Comparison of ENCODE assay signal across 9 mouse cellular contexts in the genomic region with DNA sequence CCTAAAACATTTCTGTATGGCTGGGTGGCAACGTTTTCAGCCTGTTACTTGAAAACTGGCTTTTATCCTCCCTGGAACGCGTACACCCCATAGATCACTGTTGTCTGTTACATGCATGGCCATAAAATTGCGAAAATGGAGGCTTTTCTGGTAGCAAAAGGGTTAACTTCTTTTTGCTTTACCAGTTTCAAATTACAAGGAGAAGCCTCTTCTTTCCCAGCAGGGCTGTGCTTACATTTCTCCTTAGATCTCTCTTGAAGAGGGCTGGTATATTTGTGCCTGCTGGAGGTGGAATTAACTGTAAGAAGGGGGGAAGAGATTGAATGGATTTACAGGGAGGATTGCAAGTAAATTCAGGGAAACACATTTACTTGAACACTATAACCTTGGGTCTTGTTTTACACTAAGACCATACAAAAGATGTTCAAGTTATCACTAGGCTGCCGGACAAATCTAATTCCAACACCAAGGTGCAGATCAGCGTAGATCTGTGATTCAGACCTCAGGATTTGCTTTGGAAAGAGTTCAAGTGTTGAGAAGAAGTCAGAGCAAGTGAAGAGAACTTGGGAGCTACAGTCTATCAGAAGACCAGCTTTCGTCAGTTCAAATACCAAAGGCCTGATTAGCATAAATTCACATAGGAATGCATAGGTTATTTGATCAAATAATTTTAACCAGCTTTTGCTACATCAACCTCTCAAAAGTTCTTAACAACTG. TPM values are rescaled to one million over a fixed set of nuclear protein-coding genes. Genes with fewer than 3 reads are reported as not detected.
DNase-seq lines count a peak whose midpoint lies in the region; ATAC-seq and TF ChIP-seq lines count a peak whose summit lies in the region.
"Had no signal": no experiment of that assay in that cellular context is flagged by ENCODE, and none has a peak within 500 bp of the region (broad histone marks: within the 10 kb centered on the region; RNA-seq: fewer than 3 reads in every experiment).

A gene (plus strand): TSS at position 236 of the 717 bp plus-strand sequence.

- H3K9ac ChIP-seq in liver, adult 2 months (ENCODE audit: low read depth, low read length) = peak within 1 kb of the TSS; percentile 34; the same call in 1 of the 2 replicates
- H3K9ac ChIP-seq in embryonic facial prominence, embryonic 15.5 days = no peak within 1 kb of the TSS
- peak within 1 kb of the TSS; percentile 49 for H3K9ac ChIP-seq in limb, embryonic 14.5 days (ENCODE audit: low read depth, low read length, severe bottlenecking)

- no peak for DNase-seq in liver, adult 2 months (ENCODE audit: extremely low read depth, low read depth, low spot score)
- no peak for DNase-seq in liver
- peak; percentile 28 for DNase-seq in limb, embryonic 14.5 days (ENCODE audit: low spot score)
- no peak for DNase-seq in frontal cortex, postnatal 10 days (ENCODE audit: low spot score in 2 of 2)
- DNase-seq in adrenal gland, adult 18-20 months (ENCODE audit: low spot score in 2 of 2) = no peak

- ATAC-seq in embryonic facial prominence, embryonic 15.5 days (ENCODE audit: insufficient number of reproducible peaks, low FRiP score, low TSS enrichment, low read depth) = no peak
- ATAC-seq in limb, embryonic 14.5 days (ENCODE audit: low FRiP score, low read depth) = no peak

- no peaks in the 10 kb centered on the region for H3K27me3 ChIP-seq in liver, adult 2 months (ENCODE audit: control insufficient read depth, insufficient read depth, low read length)
- H3K27me3 ChIP-seq in embryonic facial prominence, embryonic 15.5 days = no peaks in the 10 kb centered on the region
- no peaks in the 10 kb centered on the region; the same call in 1 of the 2 replicates for H3K27me3 ChIP-seq in limb, embryonic 14.5 days (ENCODE audit: control insufficient read depth, insufficient read depth, low read length)
- H3K27me3 ChIP-seq in small intestine, adult 2 months (ENCODE audit: control insufficient read depth, insufficient read depth, low read length) = no peaks in the 10 kb centered on the region

- H3K4me3 ChIP-seq in liver, adult 2 months (ENCODE audit: insufficient read depth, low read depth, low read length) = peak within 1 kb of the TSS; percentile 47
- peak within 1 kb of the TSS; percentile 38 for H3K4me3 ChIP-seq in embryonic facial prominence, embryonic 15.5 days (replicated peaks)
- peak within 1 kb of the TSS; percentile 33 for H3K4me3 ChIP-seq in limb, embryonic 14.5 days (replicated peaks; ENCODE audit: low read length)
- H3K4me3 ChIP-seq in small intestine, adult 2 months (ENCODE audit: low read depth, low read length) = peak within 1 kb of the TSS; percentile 53

- 52% methylated on average over 7 of the region's 7 CpGs for WGBS in liver, adult 2 months
- 16% methylated on average over 7 of the region's 7 CpGs for WGBS in embryonic facial prominence, embryonic 15.5 days
- WGBS in limb, embryonic 14.5 days = 12% methylated on average over 7 of the region's 7 CpGs
- 43% methylated on average over 7 of the region's 7 CpGs for WGBS in small intestine, adult 2 months

- peak within 1 kb of the TSS; percentile 69 for H3K27ac ChIP-seq in liver, adult 2 months (replicated peaks; ENCODE audit: insufficient read depth, low read depth, low read length)
- peak within 1 kb of the TSS; percentile 63; the same call in 1 of the 2 replicates for H3K27ac ChIP-seq in embryonic facial prominence, embryonic 15.5 days (replicated peaks)
- peak within 1 kb of the TSS; percentile 58; the same call in 1 of the 2 replicates for H3K27ac ChIP-seq in limb, embryonic 14.5 days (replicated peaks; ENCODE audit: low read depth, low read length)
- peak within 1 kb of the TSS; percentile 62 for H3K27ac ChIP-seq in small intestine, adult 2 months (ENCODE audit: insufficient read depth, low read depth, low read length)

- H3K79me2 ChIP-seq in liver, adult 2 months (ENCODE audit: control insufficient read depth, insufficient read depth, low read length) = no peaks in the 10 kb centered on the region

- no peak for TF ChIP-seq POLR2A in liver, adult 2 months (IDR thresholded peaks at IDR 0.05; ENCODE audit: extremely low read depth, insufficient read depth, low read length)
- no peak for TF ChIP-seq POLR2A in limb, embryonic 14.5 days (IDR thresholded peaks at IDR 0.05; ENCODE audit: borderline replicate concordance, extremely low read depth, insufficient read depth, insufficient read length)
- no peak for TF ChIP-seq POLR2A in small intestine, adult 2 months (IDR thresholded peaks at IDR 0.05; ENCODE audit: low read depth, low read length)

- H3K9me3 ChIP-seq in embryonic facial prominence, embryonic 15.5 days (replicated peaks) = no peaks in the 10 kb centered on the region
- no peaks in the 10 kb centered on the region for H3K9me3 ChIP-seq in limb, embryonic 14.5 days (ENCODE audit: control insufficient read depth, low read length)

- TF ChIP-seq CTCF in liver, adult 2 months (IDR thresholded peaks at IDR 0.05; ENCODE audit: low read depth, low read length) = no peak
- TF ChIP-seq CTCF in small intestine, adult 2 months (IDR thresholded peaks at IDR 0.05; ENCODE audit: extremely low read depth, insufficient read length, insufficient replicate concordance, low read depth, low read length) = no peak

- H3K4me1 ChIP-seq in liver, adult 2 months (ENCODE audit: control insufficient read depth, insufficient read depth, low read length) = no peaks in the 10 kb centered on the region
- H3K4me1 ChIP-seq in embryonic facial prominence, embryonic 15.5 days = no peaks in the 10 kb centered on the region
- peaks cover 11% of the 10 kb centered on the region; the same call in 1 of the 2 replicates for H3K4me1 ChIP-seq in limb, embryonic 14.5 days (ENCODE audit: control insufficient read depth, insufficient read depth, low read length)
- H3K4me1 ChIP-seq in small intestine, adult 2 months (ENCODE audit: control insufficient read depth, insufficient read depth, insufficient read length, low read length) = no peaks in the 10 kb centered on the region

- peak within 1 kb of the TSS; percentile 30; the same call in 1 of the 2 replicates for H3K4me2 ChIP-seq in embryonic facial prominence, embryonic 15.5 days (replicated peaks)
- peak within 1 kb of the TSS; percentile 41 for H3K4me2 ChIP-seq in limb, embryonic 14.5 days (replicated peaks; ENCODE audit: low read depth, low read length, severe bottlenecking)

- H3K36me3 ChIP-seq in liver, adult 2 months (ENCODE audit: control insufficient read depth, insufficient read depth, low read length) = no peaks in the 10 kb centered on the region
- no peaks in the 10 kb centered on the region for H3K36me3 ChIP-seq in embryonic facial prominence, embryonic 15.5 days
- no peaks in the 10 kb centered on the region for H3K36me3 ChIP-seq in limb, embryonic 14.5 days (ENCODE audit: control insufficient read depth, insufficient read depth, low read length)
- H3K36me3 ChIP-seq in small intestine, adult 2 months (ENCODE audit: control insufficient read depth, insufficient read depth, low read length) = no peaks in the 10 kb centered on the region

RNA-seq across cellular contexts. Expression of the gene that starts here (rescaled TPM):
- 9.7 and 14.6 TPM in 2 replicates for total RNA-seq in liver, adult 2 months (2014; rRNA removed)
- 1.2 and 1.7 TPM in 2 replicates for polyA plus RNA-seq in liver, adult 2 months (2012; rRNA removed)
- polyA plus RNA-seq in embryonic facial prominence, embryonic 15.5 days (2015; fragmentation: Nextera tagmentation; extraction: Ambion mirVana) = 7.3 and 9.4 TPM in 2 replicates
- 12.3 and 12.8 TPM in 2 replicates for polyA plus RNA-seq in limb, embryonic 14.5 days (2012; rRNA removed)
- polyA plus RNA-seq in limb, embryonic 14.5 days (2014; fragmentation: Nextera tagmentation; extraction: Ambion mirVana) = 11.2 and 11.5 TPM in 2 replicates
- 0.84 and 1.9 TPM in 2 replicates for polyA plus RNA-seq in small intestine, adult 2 months (2012; rRNA removed)
- total RNA-seq in adrenal gland, adult 18-20 months (2021) = under 1 TPM; 0.36 to 0.61 TPM
- total RNA-seq: hematopoietic stem cell, adult 5-6 weeks; megakaryocyte-erythroid progenitor cell, adult 5-6 weeks had no signal
